Mouse (Mus musculus) hindbrain, embryonic 12.5 days (tissue): Measurements from ENCODE around the gene Cdh3. TPM values are rescaled to one million over a fixed set of nuclear protein-coding genes. Genes with fewer than 3 reads are reported as not detected.
"Not testable (repeated sequence)": the region's sequence is repeated elsewhere in the genome, so short reads cannot be mapped to it uniquely, and the experiment has no call there.

Experiments used
- ATAC-seq: fragments of 200-750 bp; cut with Nextera tagmentation; 2 replicates; pipeline ENCODE4 v1.8.0; 2017; ENCODE audit warnings: moderate TSS enrichment; ENCODE audit not compliant: low FRiP score
- H3K27ac ChIP-seq: fragments of 300-500 bp; sonication (generic); 2 replicates; pipeline ENCODE4 v1.5.1; 2016; ENCODE audit warnings: mild to moderate bottlenecking
- H3K27me3 ChIP-seq: fragments of 300-500 bp; sonication (generic); 2 replicates; pipeline ENCODE4 v1.6.1; 2016; ENCODE audit warnings: mild to moderate bottlenecking
- H3K36me3 ChIP-seq: fragments of 300-500 bp; sonication (generic); 2 replicates; pipeline ENCODE4 v1.6.1; 2016; ENCODE audit warnings: mild to moderate bottlenecking
- H3K4me1 ChIP-seq: fragments of 300-500 bp; sonication (generic); 2 replicates; pipeline ENCODE4 v1.6.1; 2016
- H3K4me2 ChIP-seq: fragments of 300-500 bp; sonication (generic); replicated peaks from 2 replicates; pipeline ENCODE4 v1.6.1; 2016; ENCODE audit warnings: mild to moderate bottlenecking
- H3K4me3 ChIP-seq: fragments of 300-500 bp; sonication (generic); 2 replicates; pipeline ENCODE4 v1.5.1; 2016; ENCODE audit warnings: mild to moderate bottlenecking
- H3K9ac ChIP-seq: fragments of 300-500 bp; sonication (generic); 2 replicates; pipeline ENCODE4 v1.6.1; 2016; ENCODE audit warnings: mild to moderate bottlenecking, moderate library complexity
- H3K9me3 ChIP-seq: fragments of 300-500 bp; sonication (generic); replicated peaks from 2 replicates; pipeline ENCODE4 v1.6.1; 2016; ENCODE audit warnings: mild to moderate bottlenecking
- WGBS: fragments of 180-500 bp; shearing (Covaris S2); methylation state at CpG from one replicate; pipeline ENCODE4 v1.1.7; 2016; 5-methylcytosine and 5-hydroxymethylcytosine counted together
- polyA plus RNA-seq: library from polyadenylated mRNA; unstranded; fragments of >200 nt; fragmentation: Nextera tagmentation; extraction: Ambion mirVana; gene quantifications from 2 replicates; pipeline ENCODE4 v1.2.1, GENCODE M21; 2016

Gene Cdh3
- polyA plus RNA-seq, 1 experiment from 2014 or later: 10.0 TPM

GRCm38 (mm10) chr8:106576849-106577555 lies 66.3 kb downstream of the Cdh3 start:
- no peak overlapping the region for H3K9ac ChIP-seq
- H3K27ac ChIP-seq: no peak overlapping the region
- no peaks in the 10 kb centered on the region for H3K27me3 ChIP-seq
- H3K9me3 ChIP-seq: no peaks in the 10 kb centered on the region
- no peak overlapping the region for H3K4me3 ChIP-seq
- no peak overlapping the region for H3K4me2 ChIP-seq
- 51% methylated on average over 6 of the region's 6 CpGs for WGBS
- peaks cover 3% of the 10 kb centered on the region; the same call in 1 of the 2 replicates for H3K4me1 ChIP-seq
- ATAC-seq: no peak
- no peaks in the 10 kb centered on the region for H3K36me3 ChIP-seq

- H3K4me1 ChIP-seq: peaks cover 3% of the 10 kb centered on the region; the same call in 1 of the 2 replicates
- no peak overlapping the region for H3K4me2 ChIP-seq
- H3K27me3 ChIP-seq: no peaks in the 10 kb centered on the region
- no peak overlapping the region for H3K4me3 ChIP-seq
- no peak for ATAC-seq
- 70% methylated on average over 2 of the region's 2 CpGs for WGBS
- no peak overlapping the region for H3K27ac ChIP-seq
- H3K36me3 ChIP-seq: no peaks in the 10 kb centered on the region
- no peak overlapping the region for H3K9ac ChIP-seq
- H3K9me3 ChIP-seq: no peaks in the 10 kb centered on the region
Measured at GRCm38 (mm10) chr8:106579510-106579909, 68.8 kb downstream of the Cdh3 start.

- H3K4me2 ChIP-seq: no peak overlapping the region
- WGBS: 81% methylated on average over 6 of the region's 6 CpGs
- H3K36me3 ChIP-seq: no peaks in the 10 kb centered on the region
- peaks cover 3% of the 10 kb centered on the region; the same call in 1 of the 2 replicates for H3K4me1 ChIP-seq
- no peak overlapping the region for H3K4me3 ChIP-seq
- no peaks in the 10 kb centered on the region for H3K9me3 ChIP-seq
- no peak overlapping the region for H3K27ac ChIP-seq
- no peak overlapping the region for H3K9ac ChIP-seq
- no peaks in the 10 kb centered on the region for H3K27me3 ChIP-seq
- ATAC-seq: no peak
Measured at GRCm38 (mm10) chr8:106581344-106582088, 70.8 kb downstream of the Cdh3 start.

- ATAC-seq: no peak
- WGBS: 74% methylated on average over 11 of the region's 11 CpGs
Measured at GRCm38 (mm10) chr8:106584942-106585670, 74.4 kb downstream of the Cdh3 start.

GRCm38 (mm10) chr8:106585671-106586037 lies 75.0 kb downstream of the Cdh3 start:
- H3K4me2 ChIP-seq: no peak overlapping the region

More at GRCm38 (mm10) chr8:106584942-106585670, 74.4 kb downstream of the Cdh3 start:
- Histone ChIP-seq H3K4me3 (no peak overlapping the region), H3K27me3 (no peaks in the 10 kb centered on the region), H3K36me3 (no peaks in the 10 kb centered on the region), H3K4me1 (no peaks in the 10 kb centered on the region), H3K9ac (no peak overlapping the region), H3K4me2 (no peak overlapping the region), H3K9me3 (no peaks in the 10 kb centered on the region), H3K27ac (no peak overlapping the region)

GRCm38 (mm10) chr8:106586896-106587295 lies 76.2 kb downstream of the Cdh3 start:
- H3K9ac ChIP-seq: no peak overlapping the region
- H3K4me3 ChIP-seq: no peak overlapping the region
- H3K27ac ChIP-seq: no peak overlapping the region
- WGBS: 94% methylated on average over 8 of the region's 8 CpGs
- no peak overlapping the region for H3K4me2 ChIP-seq
- H3K27me3 ChIP-seq: no peaks in the 10 kb centered on the region
- H3K36me3 ChIP-seq: no peaks in the 10 kb centered on the region
- H3K9me3 ChIP-seq: no peaks in the 10 kb centered on the region
- ATAC-seq: no peak
- no peaks in the 10 kb centered on the region for H3K4me1 ChIP-seq

More at GRCm38 (mm10) chr8:106585671-106586037, 75.0 kb downstream of the Cdh3 start:
- Histone ChIP-seq H3K27ac (no peak overlapping the region), H3K4me1 (no peaks in the 10 kb centered on the region), H3K27me3 (no peaks in the 10 kb centered on the region), H3K4me3 (no peak overlapping the region), H3K9ac (no peak overlapping the region), H3K9me3 (no peaks in the 10 kb centered on the region), H3K36me3 (no peaks in the 10 kb centered on the region)
- ATAC-seq: no peak
- 95% methylated on average over 3 of the region's 3 CpGs for WGBS

GRCm38 (mm10) chr8:106588443-106589431 lies 78.0 kb downstream of the Cdh3 start:
- no peak for ATAC-seq
- Histone ChIP-seq H3K9me3 (no peaks in the 10 kb centered on the region), H3K4me1 (no peaks in the 10 kb centered on the region), H3K4me2 (no peak overlapping the region), H3K9ac (no peak overlapping the region), H3K4me3 (no peak overlapping the region), H3K27me3 (no peaks in the 10 kb centered on the region), H3K36me3 (no peaks in the 10 kb centered on the region), H3K27ac (no peak overlapping the region)
- WGBS: 63% methylated on average over 3 of the region's 3 CpGs

GRCm38 (mm10) chr8:106592458-106592857 lies 81.8 kb downstream of the Cdh3 start:
- Histone ChIP-seq H3K4me1 (no peaks in the 10 kb centered on the region), H3K4me2 (no peak overlapping the region), H3K9ac (no peak overlapping the region), H3K27ac (no peak overlapping the region), H3K36me3 (no peaks in the 10 kb centered on the region), H3K4me3 (no peak overlapping the region), H3K27me3 (no peaks in the 10 kb centered on the region), H3K9me3 (no peaks in the 10 kb centered on the region)
- WGBS: 79% methylated on average over 3 of the region's 3 CpGs
- ATAC-seq: no peak

- not testable (repeated sequence) for H3K9me3 ChIP-seq, H3K36me3 ChIP-seq, H3K27me3 ChIP-seq, H3K4me3 ChIP-seq, H3K9ac ChIP-seq, H3K4me2 ChIP-seq, H3K4me1 ChIP-seq, H3K27ac ChIP-seq, ATAC-seq
- 94% methylated on average over 3 of the region's 3 CpGs for WGBS
Measured at GRCm38 (mm10) chr8:106595623-106596022, 84.9 kb downstream of the Cdh3 start.

GRCm38 (mm10) chr8:106597067-106597466 lies 86.4 kb downstream of the Cdh3 start:
- Histone ChIP-seq H3K4me1 (peaks cover 3% of the 10 kb centered on the region; the same call in 1 of the 2 replicates), H3K4me2 (no peak overlapping the region), H3K9ac (no peak overlapping the region), H3K27ac (no peak overlapping the region), H3K36me3 (no peaks in the 10 kb centered on the region), H3K9me3 (no peaks in the 10 kb centered on the region), H3K4me3 (no peak overlapping the region), H3K27me3 (peaks cover 13% of the 10 kb centered on the region)
- WGBS: 92% methylated on average over 5 of the region's 5 CpGs
- no peak for ATAC-seq

GRCm38 (mm10) chr8:106599265-106599979 lies 88.7 kb downstream of the Cdh3 start:
- no peak overlapping the region for H3K4me2 ChIP-seq
- H3K27ac ChIP-seq: no peak overlapping the region
- peak; percentile 56; the same call in 1 of the 2 replicates for ATAC-seq
- no peak overlapping the region for H3K9ac ChIP-seq
- H3K4me1 ChIP-seq: peaks cover 19% of the 10 kb centered on the region
- H3K9me3 ChIP-seq: no peaks in the 10 kb centered on the region
- no peak overlapping the region for H3K4me3 ChIP-seq
- H3K36me3 ChIP-seq: no peaks in the 10 kb centered on the region
- peaks cover 37% of the 10 kb centered on the region for H3K27me3 ChIP-seq
- WGBS: 34% methylated on average over 7 of the region's 7 CpGs
